Mouse (Mus musculus): ENCODE results near the gene Adamtsl2. TPM values are rescaled to one million over a fixed set of nuclear protein-coding genes. Genes with fewer than 3 reads are reported as not detected.
A peak's percentile ranks its signal among the peaks of the same experiment; 100 is the strongest.

The Adamtsl2 gene
- total RNA-seq, 2 experiments from 2014 or later, result 4.5 to 10.1 TPM

GRCm38 (mm10) chr2:27119766-27120165, 40.6 kb downstream of the Adamtsl2 start:
- no peak for DNase-seq

GRCm38 (mm10) chr2:27120241-27120641, 41.1 kb downstream of the Adamtsl2 start:
- peak; percentile 76 to 88 for DNase-seq

- DNase-seq, result peak in 1 of 2 experiments; percentile 22
Measured at GRCm38 (mm10) chr2:27121626-27122355, 42.6 kb downstream of the Adamtsl2 start.

GRCm38 (mm10) chr2:27122578-27122977, 43.4 kb downstream of the Adamtsl2 start:
- DNase-seq, result no peak

GRCm38 (mm10) chr2:27123121-27123520, 43.9 kb downstream of the Adamtsl2 start:
- no peak for DNase-seq

GRCm38 (mm10) chr2:27125979-27126378, 46.8 kb downstream of the Adamtsl2 start:
- DNase-seq, result peak; percentile 39 to 83

GRCm38 (mm10) chr2:27126496-27126895, 47.3 kb downstream of the Adamtsl2 start:
- no peak for DNase-seq

GRCm38 (mm10) chr2:27128990-27129389, 49.8 kb downstream of the Adamtsl2 start:
- DNase-seq, result no peak

GRCm38 (mm10) chr2:27135935-27136334, 56.8 kb downstream of the Adamtsl2 start:
- no peak for DNase-seq

- no peak for DNase-seq
Measured at GRCm38 (mm10) chr2:27136336-27136735, 57.2 kb downstream of the Adamtsl2 start.

- no peak for DNase-seq
Measured at GRCm38 (mm10) chr2:27136789-27137188, 57.6 kb downstream of the Adamtsl2 start.

GRCm38 (mm10) chr2:27138356-27138755, 59.2 kb downstream of the Adamtsl2 start:
- DNase-seq, result no peak

GRCm38 (mm10) chr2:27141950-27142693, 62.9 kb downstream of the Adamtsl2 start, which contains the start of gene Fam163b:
Gene Fam163b (minus strand): TSS chr2:27142491.
- peak; percentile 12 to 16 for DNase-seq

- DNase-seq, result no peak
Measured at GRCm38 (mm10) chr2:27144957-27145356, 65.8 kb downstream of the Adamtsl2 start.

GRCm38 (mm10) chr2:27146840-27147239, 67.7 kb downstream of the Adamtsl2 start:
- DNase-seq, result no peak

- DNase-seq, result no peak
Measured at GRCm38 (mm10) chr2:27149457-27149856, 70.3 kb downstream of the Adamtsl2 start.

GRCm38 (mm10) chr2:27154466-27155185, 75.4 kb downstream of the Adamtsl2 start:
- DNase-seq, result no peak

- DNase-seq, result no peak
Measured at GRCm38 (mm10) chr2:27156596-27156995, 77.4 kb downstream of the Adamtsl2 start.
